Mouse (Mus musculus): Measurements from ENCODE around the gene Ttc34.

DNA sequence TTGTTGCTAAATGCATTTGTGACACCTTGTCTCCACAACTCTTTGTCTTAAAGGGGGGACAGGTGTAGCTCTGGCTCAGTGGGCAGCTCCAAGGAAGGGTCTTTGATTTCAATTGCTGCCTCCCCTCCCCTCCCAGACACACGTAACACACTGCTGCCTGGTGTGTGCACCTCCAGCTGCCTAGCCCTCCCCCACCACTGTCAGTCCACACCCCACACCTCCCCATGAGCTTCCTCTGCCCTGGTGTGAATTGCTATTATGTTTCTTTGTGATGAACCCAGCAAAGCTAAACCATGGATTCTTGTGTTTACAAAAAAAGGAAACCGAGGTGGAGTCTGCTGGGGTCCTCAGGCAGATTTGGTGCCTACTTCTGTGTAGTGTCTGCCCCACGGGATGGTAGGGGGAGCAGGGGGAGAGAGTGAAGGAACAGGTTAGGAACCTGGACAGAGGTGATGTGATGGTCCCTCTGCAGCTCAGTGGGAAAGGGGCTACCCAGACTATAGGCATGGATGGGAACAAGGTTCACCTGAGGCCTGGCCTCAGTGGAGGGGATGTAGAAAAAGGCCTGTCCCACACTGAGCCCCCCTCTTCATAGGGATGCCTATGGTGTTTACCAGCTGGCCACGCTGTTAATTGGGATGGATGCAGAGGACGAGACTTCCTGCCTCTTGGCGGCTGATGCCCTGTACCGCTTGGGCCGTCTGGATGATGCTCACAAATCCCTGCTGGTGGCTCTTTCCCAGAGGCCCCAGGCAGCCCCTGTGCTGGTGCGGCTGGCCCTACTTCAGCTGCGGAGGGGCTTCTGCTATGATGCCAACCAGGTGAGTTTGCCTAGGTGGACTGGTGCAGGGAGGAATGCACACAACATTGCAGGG is 20.3 kb downstream of the Ttc34 start:
- TF ChIP-seq POLR2A (IDR thresholded peaks at IDR 0.05; ENCODE audit: borderline replicate concordance, low read depth, low read length) (no peak), CTCF (IDR thresholded peaks at IDR 0.05; ENCODE audit: low read depth, low read length) (no peak)
